Mouse (Mus musculus) midbrain, embryonic 10.5 days (tissue): ENCODE results near the gene Zswim5. TPM values are rescaled to one million over a fixed set of nuclear protein-coding genes. Genes with fewer than 3 reads are reported as not detected.

Source experiments
- DNase-seq: peaks from one replicate; pipeline ENCODE4 v3.0.0-alpha.2; 2017; ENCODE audit warnings: low spot score
- H3K27ac ChIP-seq: fragments of 300-500 bp; sonication (generic); replicated peaks from 2 replicates; pipeline ENCODE4 v1.5.1; 2016; ENCODE audit warnings: mild to moderate bottlenecking
- H3K27me3 ChIP-seq: fragments of 300-500 bp; sonication (generic); 2 replicates; pipeline ENCODE4 v1.6.1; 2016; ENCODE audit warnings: low read depth, mild to moderate bottlenecking; ENCODE audit not compliant: poor library complexity, severe bottlenecking
- H3K36me3 ChIP-seq: fragments of 300-500 bp; sonication (generic); 2 replicates; pipeline ENCODE4 v1.6.1; 2016; ENCODE audit warnings: mild to moderate bottlenecking, moderate library complexity
- H3K4me1 ChIP-seq: fragments of 300-500 bp; sonication (generic); 2 replicates; pipeline ENCODE4 v1.6.1; 2016
- H3K4me3 ChIP-seq: fragments of 300-500 bp; sonication (generic); 2 replicates; pipeline ENCODE4 v1.5.1; 2016; ENCODE audit warnings: mild to moderate bottlenecking, moderate library complexity
- H3K9me3 ChIP-seq: fragments of 300-500 bp; sonication (generic); replicated peaks from 2 replicates; pipeline ENCODE4 v1.6.1; 2016; ENCODE audit warnings: mild to moderate bottlenecking
- WGBS: fragments of 180-500 bp; shearing (Covaris S2); methylation state at CpG from one replicate; pipeline ENCODE4 v1.1.7; 2016; 5-methylcytosine and 5-hydroxymethylcytosine counted together
- polyA plus RNA-seq: library from polyadenylated mRNA; unstranded; fragments of >200 nt; fragmentation: Nextera tagmentation; extraction: Ambion mirVana; gene quantifications from 2 replicates; pipeline ENCODE4 v1.2.1, GENCODE M21; 2016

Zswim5 gene
- polyA plus RNA-seq, 1 experiment from 2014 or later = 5.7 TPM

DNA sequence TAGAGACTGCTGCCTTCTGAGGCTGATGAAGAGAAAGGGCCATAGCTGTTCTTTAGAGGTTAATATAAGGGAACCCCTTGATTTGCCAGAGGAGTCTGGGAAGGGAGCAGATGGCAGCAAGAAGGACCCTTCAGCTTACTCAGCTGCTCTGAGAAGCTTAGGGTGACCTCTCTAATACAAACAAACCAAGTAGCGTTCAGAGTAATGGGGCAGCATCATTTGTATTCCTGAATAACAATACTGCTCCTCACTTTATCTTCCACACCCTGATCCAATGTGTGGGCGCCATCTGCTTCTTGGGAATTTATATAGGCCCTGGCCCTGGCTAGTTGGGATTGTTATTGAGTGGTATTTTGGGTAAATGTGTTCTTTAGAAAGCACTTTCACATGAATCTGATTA lies 65.5 kb downstream of the Zswim5 start:
- DNase-seq = no peak
- Histone ChIP-seq H3K27me3 (no peaks in the 10 kb centered on the region), H3K27ac (no peak overlapping the region), H3K36me3 (no peaks in the 10 kb centered on the region), H3K4me3 (no peak overlapping the region), H3K9me3 (no peaks in the 10 kb centered on the region), H3K4me1 (peaks cover 36% of the 10 kb centered on the region)
- WGBS = 54% methylated on average over 2 of the region's 2 CpGs

DNA sequence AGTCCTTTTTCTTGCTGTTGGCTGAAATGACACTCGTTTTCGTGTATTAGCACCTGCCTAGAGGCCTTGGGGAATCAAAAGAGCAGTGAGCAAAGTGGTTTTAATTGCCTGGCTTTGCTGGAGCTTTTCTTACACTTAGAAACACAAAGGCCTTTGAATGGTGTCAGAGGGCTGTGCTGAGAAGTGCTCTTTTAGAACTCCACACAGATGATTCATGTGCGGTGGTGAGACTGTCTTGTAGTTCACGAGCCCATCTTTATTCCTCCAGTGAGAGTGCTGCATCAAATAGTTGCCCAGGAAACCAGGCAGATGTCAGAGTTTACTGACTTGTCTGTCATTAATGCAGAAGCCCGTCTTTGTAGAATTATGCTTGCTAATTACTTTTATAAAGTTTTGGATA lies 66.9 kb downstream of the Zswim5 start:
- Histone ChIP-seq H3K4me3 (no peak overlapping the region), H3K9me3 (no peaks in the 10 kb centered on the region), H3K27me3 (no peaks in the 10 kb centered on the region), H3K36me3 (no peaks in the 10 kb centered on the region), H3K27ac (peak overlapping the region; percentile 52), H3K4me1 (peaks cover 32% of the 10 kb centered on the region)
- DNase-seq = no peak
- WGBS = 51% methylated on average over 5 of the region's 5 CpGs

DNA sequence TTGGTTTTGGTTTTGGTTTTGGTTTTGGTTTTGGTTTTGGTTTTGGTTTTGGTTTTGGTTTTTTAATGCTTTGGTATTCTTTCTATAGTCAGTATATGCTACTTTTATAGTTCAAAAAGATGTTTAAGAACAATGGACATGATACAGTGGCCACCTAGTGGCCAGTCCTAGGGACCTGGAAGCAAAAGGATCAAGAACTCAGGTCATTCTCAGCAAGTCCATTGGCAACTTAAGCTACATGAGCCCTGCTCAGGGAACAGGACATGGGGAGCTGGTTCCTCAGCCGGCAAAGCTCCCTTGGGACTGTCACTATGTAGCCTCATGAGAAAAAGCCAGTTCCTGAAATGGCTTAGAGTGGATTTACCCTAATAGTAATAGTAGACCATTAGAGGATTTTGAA lies 74.5 kb downstream of the Zswim5 start:
- Histone ChIP-seq H3K27ac (no peak overlapping the region), H3K9me3 (no peaks in the 10 kb centered on the region), H3K4me3 (no peak overlapping the region), H3K4me1 (no peaks in the 10 kb centered on the region), H3K36me3 (peaks cover 16% of the 10 kb centered on the region), H3K27me3 (no peaks in the 10 kb centered on the region)
- DNase-seq = no peak
- WGBS = 73% methylated on average over 1 of the region's 1 CpGs

DNA sequence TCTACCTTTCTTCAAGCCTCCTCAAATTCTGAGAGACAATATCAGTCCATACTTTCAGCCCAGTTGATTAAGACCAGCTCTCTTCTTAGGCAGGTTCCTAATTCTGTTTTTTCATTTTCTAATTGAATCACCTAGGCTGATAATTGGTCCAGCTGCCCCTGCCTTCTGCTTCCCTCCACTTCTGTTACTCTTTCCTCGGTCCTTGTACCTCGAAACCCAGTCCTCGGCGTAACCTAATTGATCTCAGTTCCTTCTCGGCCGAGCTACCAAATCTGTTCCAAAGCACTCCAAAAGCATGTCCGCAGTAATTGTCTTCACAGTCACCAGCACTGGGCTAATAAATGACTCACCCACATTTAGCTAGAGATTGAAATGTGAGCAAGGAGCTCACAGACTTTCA lies 77.8 kb downstream of the Zswim5 start:
- H3K36me3 ChIP-seq = peaks cover 28% of the 10 kb centered on the region
- H3K9me3 ChIP-seq = no peaks in the 10 kb centered on the region
- 94% methylated on average over 7 of the region's 7 CpGs for WGBS
- H3K27ac ChIP-seq = no peak overlapping the region
- no peaks in the 10 kb centered on the region for H3K4me1 ChIP-seq
- H3K27me3 ChIP-seq = no peaks in the 10 kb centered on the region
- DNase-seq = no peak
- no peak overlapping the region for H3K4me3 ChIP-seq

DNA sequence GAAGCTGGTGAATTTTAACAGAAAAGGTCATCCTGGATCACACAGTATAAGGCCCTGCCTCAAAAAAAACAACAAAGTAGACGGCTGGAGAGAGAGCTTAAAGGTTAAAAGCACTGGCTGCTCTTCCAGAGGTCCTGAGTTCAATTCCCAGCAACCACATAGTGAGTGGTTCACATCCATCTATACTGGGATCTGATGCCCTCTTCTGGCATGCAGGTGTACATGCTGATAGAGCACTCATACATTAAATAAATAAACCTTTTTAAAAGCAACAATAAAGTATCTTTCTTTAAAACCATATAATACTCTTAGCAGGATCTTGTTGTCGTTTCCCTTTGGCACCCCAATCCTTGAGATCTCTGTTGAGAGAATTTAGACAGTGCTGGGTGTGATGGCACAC lies 99.3 kb downstream of the Zswim5 start:
- DNase-seq = no peak
- Histone ChIP-seq H3K4me1 (no peaks in the 10 kb centered on the region), H3K4me3 (no peak overlapping the region), H3K9me3 (no peaks in the 10 kb centered on the region), H3K36me3 (peaks cover 84% of the 10 kb centered on the region), H3K27ac (no peak overlapping the region), H3K27me3 (no peaks in the 10 kb centered on the region)
- 82% methylated on average over 2 of the region's 2 CpGs for WGBS

DNA sequence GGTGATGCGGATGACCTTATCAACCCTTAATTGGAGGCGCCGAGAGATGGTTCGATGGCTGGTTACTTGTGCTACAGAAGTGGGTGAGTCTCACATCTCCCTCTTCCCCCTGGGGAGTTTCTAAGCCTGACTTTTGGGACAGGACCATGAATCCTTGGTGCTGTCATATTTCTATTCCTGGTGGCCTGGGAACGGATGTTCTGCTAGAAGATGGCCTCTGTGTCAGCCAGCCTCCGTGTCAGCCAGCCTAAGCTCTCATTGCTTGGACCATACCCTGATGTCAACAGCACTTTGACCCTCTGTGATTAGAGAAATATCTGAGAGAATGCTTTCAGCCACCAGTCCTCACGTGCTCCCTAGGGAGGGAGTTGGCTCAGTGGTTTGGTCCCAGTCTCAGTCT lies 108.5 kb downstream of the Zswim5 start:
- no peaks in the 10 kb centered on the region for H3K9me3 ChIP-seq
- no peaks in the 10 kb centered on the region for H3K4me1 ChIP-seq
- H3K4me3 ChIP-seq = no peak overlapping the region
- H3K36me3 ChIP-seq = peaks cover 80% of the 10 kb centered on the region
- no peak for DNase-seq
- 95% methylated on average over 7 of the region's 7 CpGs for WGBS
- no peak overlapping the region for H3K27ac ChIP-seq
- H3K27me3 ChIP-seq = no peaks in the 10 kb centered on the region

DNA sequence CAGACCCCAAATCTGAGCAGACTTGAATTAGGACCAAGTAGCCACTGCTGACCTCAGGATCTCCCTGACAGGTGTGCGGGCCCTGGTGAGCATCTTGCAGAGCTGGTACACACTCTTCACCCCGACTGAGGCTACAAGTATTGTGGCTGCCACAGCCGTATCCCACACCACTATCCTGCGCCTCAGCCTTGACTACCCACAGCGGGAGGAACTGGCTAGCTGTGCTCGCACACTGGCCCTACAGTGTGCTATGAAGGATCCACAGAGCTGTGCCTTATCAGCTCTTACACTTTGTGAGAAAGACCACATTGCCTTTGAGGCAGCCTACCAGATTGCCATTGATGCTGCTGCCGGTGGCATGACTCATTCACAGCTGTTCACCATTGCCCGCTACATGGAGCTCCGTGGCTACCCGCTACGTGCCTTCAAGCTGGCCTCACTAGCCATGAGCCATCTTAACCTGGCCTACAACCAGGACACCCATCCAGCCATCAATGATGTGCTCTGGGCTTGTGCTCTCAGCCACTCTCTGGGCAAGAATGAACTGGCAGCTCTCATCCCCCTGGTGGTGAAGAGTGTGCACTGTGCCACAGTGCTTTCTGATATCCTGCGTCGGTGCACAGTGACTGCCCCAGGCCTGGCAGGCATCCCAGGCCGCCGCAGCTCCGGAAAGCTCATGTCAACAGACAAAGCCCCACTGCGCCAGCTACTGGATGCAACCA lies 109.4 kb downstream of the Zswim5 start:
- 71% methylated on average over 17 of the region's 17 CpGs for WGBS
- Histone ChIP-seq H3K27ac (no peak overlapping the region), H3K36me3 (peaks cover 77% of the 10 kb centered on the region), H3K4me3 (no peak overlapping the region), H3K4me1 (no peaks in the 10 kb centered on the region), H3K27me3 (no peaks in the 10 kb centered on the region), H3K9me3 (no peaks in the 10 kb centered on the region)
- peak; percentile 61 for DNase-seq

DNA sequence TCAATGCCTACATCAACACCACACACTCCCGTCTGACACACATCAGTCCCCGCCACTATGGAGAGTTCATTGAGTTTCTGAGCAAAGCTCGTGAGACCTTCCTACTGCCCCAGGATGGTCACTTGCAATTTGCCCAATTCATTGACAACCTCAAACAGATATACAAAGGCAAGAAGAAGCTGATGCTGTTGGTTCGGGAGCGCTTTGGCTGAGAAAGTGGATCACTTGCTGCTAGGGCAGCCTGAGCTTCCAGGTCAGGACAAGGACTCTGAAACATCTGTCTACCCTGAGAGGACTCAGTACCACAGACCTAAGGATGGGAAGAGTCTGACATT lies 109.9 kb downstream of the Zswim5 start:
- WGBS = 83% methylated on average over 5 of the region's 5 CpGs
- Histone ChIP-seq H3K4me3 (no peak overlapping the region), H3K9me3 (no peaks in the 10 kb centered on the region), H3K27ac (no peak overlapping the region), H3K36me3 (peaks cover 75% of the 10 kb centered on the region), H3K27me3 (no peaks in the 10 kb centered on the region), H3K4me1 (no peaks in the 10 kb centered on the region)
- no peak for DNase-seq

DNA sequence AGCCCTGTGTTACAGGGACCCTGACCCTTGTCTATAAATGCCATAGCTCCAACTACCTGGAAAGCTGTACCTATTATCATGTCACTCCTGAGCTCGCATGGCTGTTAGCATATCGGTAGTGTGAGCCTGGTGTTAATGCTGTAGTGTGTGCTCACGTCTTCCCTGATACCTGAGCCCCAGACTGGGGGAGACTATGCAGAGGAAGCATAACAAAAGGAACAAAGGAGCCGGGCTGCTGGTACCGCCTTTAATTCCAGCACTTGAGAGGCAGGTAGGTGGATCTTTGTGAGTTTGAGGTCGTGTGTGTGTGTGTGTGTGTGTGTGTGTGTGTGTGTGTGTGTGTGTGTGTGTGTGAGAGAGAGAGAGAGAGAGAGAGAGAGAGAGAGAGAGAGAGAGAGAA lies 112.6 kb downstream of the Zswim5 start:
- WGBS = 72% methylated on average over 6 of the region's 6 CpGs
- Histone ChIP-seq H3K27me3 (no peaks in the 10 kb centered on the region), H3K36me3 (peaks cover 64% of the 10 kb centered on the region), H3K4me3 (no peak overlapping the region), H3K4me1 (peaks cover 14% of the 10 kb centered on the region), H3K27ac (no peak overlapping the region), H3K9me3 (no peaks in the 10 kb centered on the region)
- DNase-seq = no peak

DNA sequence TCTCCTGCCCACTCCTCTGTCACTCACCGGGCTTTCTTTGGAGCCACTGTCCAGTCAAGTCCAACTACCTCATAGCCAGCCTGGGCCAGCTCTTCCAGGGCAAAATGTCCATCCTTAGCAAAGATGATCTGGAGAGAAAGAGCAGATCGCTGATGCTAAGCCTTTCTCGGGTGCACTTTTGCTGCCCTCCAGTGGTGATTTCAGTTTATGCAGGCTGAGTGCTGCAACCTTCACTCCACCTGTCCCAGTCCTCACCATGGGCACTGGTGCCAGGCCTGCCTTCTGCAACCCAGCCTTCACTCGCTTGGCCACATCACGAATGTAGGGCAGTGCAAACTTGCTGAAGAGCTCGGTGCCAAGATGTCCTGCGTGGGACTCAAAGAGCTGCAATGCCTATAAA lies 114.2 kb downstream of the Zswim5 start:
- Histone ChIP-seq H3K27me3 (peaks cover 4% of the 10 kb centered on the region), H3K4me3 (no peak overlapping the region), H3K36me3 (peaks cover 48% of the 10 kb centered on the region), H3K27ac (no peak overlapping the region), H3K4me1 (peaks cover 30% of the 10 kb centered on the region), H3K9me3 (no peaks in the 10 kb centered on the region)
- whole genome bisulfite sequencing = 14% methylated on average over 7 of the region's 7 CpGs
- DNase-seq = peak; percentile 75

DNA sequence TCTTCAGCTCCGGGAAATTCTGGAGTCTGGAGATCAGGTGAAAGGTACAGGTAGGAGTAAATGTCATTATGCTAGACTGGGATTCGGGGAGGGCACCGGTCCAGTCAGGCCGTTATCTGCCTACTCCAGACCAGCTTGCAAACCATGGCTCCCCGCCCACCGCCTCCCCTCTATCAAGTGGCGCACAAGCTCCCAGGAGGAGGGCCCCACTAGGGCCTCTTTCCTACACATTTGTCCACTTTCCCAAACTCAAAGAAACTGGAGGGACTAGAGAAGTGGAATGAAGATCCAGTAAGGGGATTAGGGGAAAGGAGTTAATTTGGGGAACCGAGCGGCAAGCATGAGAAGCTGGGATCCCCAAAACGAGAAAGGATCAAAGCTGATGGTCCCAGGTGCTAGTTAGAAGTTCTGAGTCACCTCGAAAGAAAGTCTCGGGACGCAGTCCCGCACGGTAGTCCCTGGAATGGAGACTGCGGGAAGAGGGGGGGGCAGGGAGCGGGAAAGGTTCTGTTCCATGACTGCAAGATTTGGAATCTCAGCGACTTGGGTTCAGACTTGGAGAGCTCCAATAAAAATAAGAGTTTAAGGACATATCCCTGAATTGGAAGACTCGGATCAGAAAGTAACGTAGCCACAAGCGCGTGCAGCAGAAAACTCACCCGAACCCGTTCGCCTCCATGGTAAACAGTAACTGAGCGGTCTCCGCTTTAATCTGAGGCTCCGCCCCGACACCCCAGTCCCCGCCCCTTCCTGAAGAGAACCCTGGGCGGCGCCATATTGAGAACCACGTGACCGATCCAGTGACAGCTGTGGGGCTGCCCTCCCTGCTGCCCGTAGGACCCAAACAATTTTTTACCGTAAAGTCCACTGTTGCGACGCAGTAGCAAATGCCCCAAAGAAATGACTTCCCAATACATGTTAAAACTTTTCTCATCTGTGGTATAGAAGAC lies 116.8 kb downstream of the Zswim5 start, which contains the start of gene Urod:
Gene Urod (minus strand): TSS at position 742 of the 950 bp plus-strand sequence.
- H3K27ac ChIP-seq = peak within 1 kb of the TSS; percentile 81
- H3K27me3 ChIP-seq = peaks cover 12% of the 10 kb centered on the region
- peaks cover 33% of the 10 kb centered on the region for H3K4me1 ChIP-seq
- H3K36me3 ChIP-seq = peaks cover 31% of the 10 kb centered on the region
- H3K9me3 ChIP-seq = no peaks in the 10 kb centered on the region
- peak; percentile 93 for DNase-seq
- 1% methylated on average over 38 of the region's 38 CpGs for WGBS
- peak within 1 kb of the TSS; percentile 93 for H3K4me3 ChIP-seq

DNA sequence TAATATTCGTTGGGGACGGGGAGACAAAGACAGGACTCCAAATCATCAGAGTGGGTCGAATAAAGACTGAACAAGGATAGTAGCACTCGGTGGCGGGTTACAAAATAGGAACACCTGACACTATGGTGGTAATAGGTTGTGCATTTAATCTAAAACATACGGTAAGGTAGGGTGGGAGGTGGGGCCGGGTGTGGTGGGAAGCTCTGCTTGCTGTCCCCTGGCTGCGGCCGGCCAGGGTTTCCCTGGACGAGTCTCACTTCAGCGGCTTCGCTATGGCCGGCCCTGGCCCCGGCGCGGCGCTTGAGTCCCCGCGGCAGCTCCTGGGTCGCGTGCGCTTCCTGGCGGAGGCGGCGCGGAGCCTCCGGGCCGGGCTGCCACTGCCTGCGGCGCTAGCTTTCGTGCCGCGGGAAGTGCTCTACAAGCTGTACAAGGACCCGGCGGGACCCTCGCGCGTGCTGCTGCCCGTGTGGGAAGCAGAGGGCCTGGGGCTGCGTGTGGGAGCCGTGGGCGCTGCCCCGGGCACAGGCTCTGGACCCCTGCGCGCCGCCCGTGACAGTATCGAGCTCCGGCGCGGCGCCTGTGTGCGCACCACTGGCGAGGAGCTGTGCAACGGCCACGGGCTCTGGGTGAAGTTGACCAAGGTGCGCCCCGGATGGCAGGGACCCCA lies 118.1 kb downstream of the Zswim5 start, which contains the start of gene Hectd3:
Gene Hectd3 (plus strand): TSS at position 187 of the 667 bp plus-strand sequence.
- H3K27ac ChIP-seq = peak within 1 kb of the TSS; percentile 81

More for the DNA sequence above, 118.1 kb downstream of the Zswim5 start, which contains the start of gene Hectd3:
- H3K9me3 ChIP-seq = no peaks in the 10 kb centered on the region
- H3K4me1 ChIP-seq = peaks cover 33% of the 10 kb centered on the region
- DNase-seq = peak; percentile 77
- peaks cover 31% of the 10 kb centered on the region for H3K36me3 ChIP-seq
- H3K27me3 ChIP-seq = peaks cover 12% of the 10 kb centered on the region
- peak within 1 kb of the TSS; percentile 93 for H3K4me3 ChIP-seq
- under 1% methylated on average over 58 of the region's 58 CpGs for WGBS
